Mouse (Mus musculus): Measurements from ENCODE around the gene Otulin.

DNA sequence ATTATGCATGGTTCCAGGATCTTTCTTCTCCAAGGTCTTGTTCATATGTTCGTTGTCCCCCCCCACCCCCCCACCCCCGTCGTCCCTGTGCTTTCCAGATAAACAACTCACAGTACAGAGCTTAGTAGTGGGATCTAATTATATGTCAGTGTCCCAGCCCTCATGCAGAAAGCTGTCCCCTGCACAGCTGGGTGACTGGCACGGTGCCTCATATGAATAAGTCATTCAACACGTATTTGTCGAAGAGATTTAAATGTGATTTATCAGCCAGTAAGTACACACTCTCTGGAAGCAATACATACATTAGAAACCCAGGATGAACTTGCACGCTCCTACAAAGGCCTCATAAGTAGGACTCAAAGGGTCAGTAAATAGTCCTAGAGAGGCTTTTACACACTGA is 80.6 kb downstream of the Otulin start:
- no peak for TF ChIP-seq POLR2A (IDR thresholded peaks at IDR 0.05; ENCODE audit: low read depth, low read length)
- TF ChIP-seq CTCF (conservative IDR thresholded peaks at IDR 0.05 in 1 of 2, IDR thresholded peaks at IDR 0.05 in 1 of 2; ENCODE audit: low read depth in 2 of 2, low read length in 2 of 2): no peak
- no peak for TF ChIP-seq USF1 (IDR thresholded peaks at IDR 0.05; ENCODE audit: low read depth, low read length)
- TF ChIP-seq UBTF (IDR thresholded peaks at IDR 0.05; ENCODE audit: low read depth, low read length): no peak
- TF ChIP-seq MAZ (IDR thresholded peaks at IDR 0.05; ENCODE audit: low read depth, low read length): no peak
